ENCODE assay signal across 21 mouse cellular contexts in the genomic region with DNA sequence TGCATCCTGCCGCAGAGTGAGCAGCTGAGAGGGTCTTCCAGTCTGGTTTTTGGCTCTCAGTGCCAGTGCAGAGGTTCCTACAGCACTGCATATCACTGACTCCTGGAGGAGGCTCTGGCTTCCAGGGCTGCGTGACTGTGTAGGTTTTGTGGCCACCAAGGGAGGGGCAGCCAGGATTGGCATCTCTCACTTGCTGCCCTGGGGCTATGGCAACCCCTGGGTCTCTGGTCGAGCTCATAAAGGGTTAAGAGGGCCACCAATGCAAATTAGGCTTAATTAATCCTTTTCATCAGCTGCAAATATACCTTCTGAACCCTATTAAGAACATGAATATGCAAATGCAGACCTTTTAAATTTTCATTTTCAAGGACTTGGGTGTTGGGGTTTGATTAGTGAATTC.
"Had no signal": no experiment of that assay in that cellular context is flagged by ENCODE, and none has a peak within 500 bp of the region (broad histone marks: within the 10 kb centered on the region; RNA-seq: fewer than 3 reads in every experiment).

No protein-coding gene starts in this region.

- H3K36me3 ChIP-seq: limb, embryonic 13.5 days; liver, embryonic 15.5 days; lung, embryonic 15.5 days; neural tube, embryonic 12.5 days; stomach, embryonic 15.5 days had no signal

- H3K4me1 ChIP-seq: liver, embryonic 12.5 days; liver, embryonic 15.5 days; lung, embryonic 15.5 days had no signal

- DNase-seq: kidney, adult 18-20 months; kidney, postnatal 25 days; layer of hippocampus, adult 9-11 months; liver; lung, adult 18-20 months; lung, postnatal 10 days; lung, postnatal 36 days; retina, postnatal 1 day; right cerebral cortex, postnatal 25 days; spleen, adult 18-20 months; thymus, postnatal 25 days had no signal

- H3K4me3 ChIP-seq: layer of hippocampus, adult 2 months; limb, embryonic 10.5 days; limb, embryonic 13.5 days; liver, embryonic 12.5 days; liver, embryonic 15.5 days; lung, embryonic 15.5 days; neural tube, embryonic 12.5 days; stomach, embryonic 15.5 days had no signal

- H3K9ac ChIP-seq: limb, embryonic 13.5 days; liver, embryonic 12.5 days; liver, embryonic 15.5 days; lung, embryonic 15.5 days; neural tube, embryonic 12.5 days; stomach, embryonic 15.5 days had no signal

- H3K27ac ChIP-seq: kidney, postnatal 0 days; layer of hippocampus, adult 2 months; limb, embryonic 10.5 days; limb, embryonic 13.5 days; liver, embryonic 12.5 days; liver, embryonic 15.5 days; lung, embryonic 15.5 days; neural tube, embryonic 12.5 days; stomach, embryonic 15.5 days had no signal

- H3K9me3 ChIP-seq: limb, embryonic 10.5 days; limb, embryonic 13.5 days; liver, embryonic 12.5 days; liver, embryonic 15.5 days; lung, embryonic 15.5 days; neural tube, embryonic 12.5 days; stomach, embryonic 15.5 days had no signal

- ATAC-seq: liver, embryonic 12.5 days; midbrain, embryonic 16.5 days had no signal

- H3K4me2 ChIP-seq: limb, embryonic 13.5 days; liver, embryonic 12.5 days; liver, embryonic 15.5 days; lung, embryonic 15.5 days; neural tube, embryonic 12.5 days; stomach, embryonic 15.5 days had no signal

- H3K27me3 ChIP-seq: limb, embryonic 13.5 days; liver, embryonic 12.5 days; liver, embryonic 15.5 days; lung, embryonic 15.5 days; neural tube, embryonic 12.5 days; stomach, embryonic 15.5 days had no signal
